Mouse (Mus musculus) C2C12 (cell line): ENCODE measurements around the gene Plppr2. TPM values are rescaled to one million over a fixed set of nuclear protein-coding genes. Genes with fewer than 3 reads are reported as not detected.

Experiments used
- H3K27me3 ChIP-seq: one replicate; pipeline ENCODE4 v1.6.1; 2011; ENCODE audit not compliant: control insufficient read depth, insufficient read depth, insufficient read length
- H3K36me3 ChIP-seq: one replicate; pipeline ENCODE4 v1.6.1; 2011; ENCODE audit not compliant: control insufficient read depth, insufficient read depth
- H3K4me3 ChIP-seq: one replicate; pipeline ENCODE4 v1.5.1; 2011; ENCODE audit warnings: mild to moderate bottlenecking, control low read depth; ENCODE audit not compliant: poor library complexity, insufficient read depth, severe bottlenecking
- H3K79me2 ChIP-seq: one replicate; pipeline ENCODE4 v1.6.1; 2011; ENCODE audit not compliant: control insufficient read depth, insufficient read depth
- H3K79me3 ChIP-seq: one replicate; pipeline ENCODE4 v1.6.1; 2011; ENCODE audit warnings: low read depth, control low read depth
- H3ac ChIP-seq: one replicate; pipeline ENCODE3; 2011; ENCODE audit warnings: low read depth; ENCODE audit not compliant: control insufficient read depth, insufficient read length
- CEBPB ChIP-seq: IDR thresholded peaks from one replicate; pipeline ENCODE4 v1.6.1; 2011; ENCODE audit warnings: low read depth, mild to moderate bottlenecking, control low read depth, moderate library complexity
- CTCF ChIP-seq: IDR thresholded peaks from one replicate; pipeline ENCODE4 v1.5.1; 2011; ENCODE audit not compliant: control insufficient read depth, insufficient read depth, insufficient read length
- FOSL1 ChIP-seq: IDR thresholded peaks from one replicate; pipeline ENCODE4 v1.8.0; 2011; ENCODE audit warnings: mild to moderate bottlenecking, low read length; ENCODE audit not compliant: poor library complexity, insufficient read depth, severe bottlenecking
- MAX ChIP-seq: IDR thresholded peaks from one replicate; pipeline ENCODE4 v1.6.1; 2011; ENCODE audit warnings: mild to moderate bottlenecking, control low read depth
- MYOD1 ChIP-seq: IDR thresholded peaks from one replicate; pipeline ENCODE4 v1.6.1; 2011; ENCODE audit warnings: low read depth; ENCODE audit not compliant: control insufficient read depth, insufficient read length
- MYOG ChIP-seq: IDR thresholded peaks from one replicate; pipeline ENCODE4 v1.6.1; 2011; ENCODE audit not compliant: control insufficient read depth, insufficient read length; ENCODE audit errors: extremely low read depth
- USF1 ChIP-seq: IDR thresholded peaks from one replicate; pipeline ENCODE4 v1.6.1; 2011; ENCODE audit warnings: low read depth, mild to moderate bottlenecking, control low read depth, moderate library complexity
- polyA plus RNA-seq: library from polyadenylated mRNA; unstranded; fragments of >200 nt; fragmentation: generic; extraction: Trizol; gene quantifications from one replicate; pipeline ENCODE4 v1.2.1, GENCODE M21; 2012; ENCODE audit warnings: missing spikeins

Gene Plppr2
- polyA plus RNA-seq, 1 experiment: 11.6 TPM

GRCm38 (mm10) chr9:21960135-21960534, 23.3 kb downstream of the Plppr2 start:
- Histone ChIP-seq H3K36me3 (no peaks in the 10 kb centered on the region), H3K79me2 (no peaks in the 10 kb centered on the region), H3K4me3 (no peak overlapping the region), H3K79me3 (no peaks in the 10 kb centered on the region), H3K27me3 (no peaks in the 10 kb centered on the region), H3ac (no peak overlapping the region)
- TF ChIP-seq USF1: no peak
- TF ChIP-seq CEBPB: no peak
- no peak for TF ChIP-seq MYOD1
- TF ChIP-seq CTCF: no peak
- TF ChIP-seq MYOG: no peak
- TF ChIP-seq MAX: no peak
- TF ChIP-seq FOSL1: no peak

- H3K36me3 ChIP-seq: no peaks in the 10 kb centered on the region
- no peaks in the 10 kb centered on the region for H3K79me2 ChIP-seq
- H3K79me3 ChIP-seq: no peaks in the 10 kb centered on the region
- no peak overlapping the region for H3ac ChIP-seq
- no peak overlapping the region for H3K4me3 ChIP-seq
- no peaks in the 10 kb centered on the region for H3K27me3 ChIP-seq
- TF ChIP-seq MAX: no peak
- no peak for TF ChIP-seq CEBPB
- TF ChIP-seq MYOG: no peak
- no peak for TF ChIP-seq MYOD1
- no peak for TF ChIP-seq CTCF
- no peak for TF ChIP-seq USF1
- TF ChIP-seq FOSL1: no peak
Measured at GRCm38 (mm10) chr9:21960558-21961208, 23.9 kb downstream of the Plppr2 start.

GRCm38 (mm10) chr9:21961366-21961980, 24.6 kb downstream of the Plppr2 start:
- Histone ChIP-seq H3K36me3 (no peaks in the 10 kb centered on the region), H3ac (no peak overlapping the region), H3K27me3 (no peaks in the 10 kb centered on the region), H3K79me3 (no peaks in the 10 kb centered on the region), H3K4me3 (no peak overlapping the region), H3K79me2 (no peaks in the 10 kb centered on the region)
- TF ChIP-seq MYOG (no peak), CTCF (no peak), MYOD1 (no peak), USF1 (no peak), CEBPB (no peak), MAX (no peak), FOSL1 (no peak)

- Histone ChIP-seq H3K79me2 (no peaks in the 10 kb centered on the region), H3K36me3 (no peaks in the 10 kb centered on the region), H3ac (peak overlapping the region; percentile 46), H3K27me3 (no peaks in the 10 kb centered on the region), H3K4me3 (peak overlapping the region; percentile 30), H3K79me3 (no peaks in the 10 kb centered on the region)
- TF ChIP-seq CTCF: no peak
- no peak for TF ChIP-seq MYOD1
- no peak for TF ChIP-seq MYOG
- TF ChIP-seq CEBPB: no peak
- TF ChIP-seq MAX: no peak
- no peak for TF ChIP-seq USF1
- no peak for TF ChIP-seq FOSL1
Measured at GRCm38 (mm10) chr9:21962010-21962409, 25.2 kb downstream of the Plppr2 start.

GRCm38 (mm10) chr9:21962416-21963059, 25.7 kb downstream of the Plppr2 start:
- no peak for TF ChIP-seq CEBPB
- TF ChIP-seq USF1: no peak
- TF ChIP-seq MYOG: no peak
- no peak for TF ChIP-seq MYOD1
- no peak for TF ChIP-seq CTCF
- no peak for TF ChIP-seq FOSL1
- TF ChIP-seq MAX: no peak
- Histone ChIP-seq H3K27me3 (no peaks in the 10 kb centered on the region), H3ac (peak overlapping the region; percentile 46), H3K79me3 (no peaks in the 10 kb centered on the region), H3K79me2 (no peaks in the 10 kb centered on the region), H3K36me3 (no peaks in the 10 kb centered on the region), H3K4me3 (peak overlapping the region; percentile 30)
